Mouse (Mus musculus) heart, postnatal 36 days (tissue): ENCODE results near the gene Fcgr1. TPM values are rescaled to one million over a fixed set of nuclear protein-coding genes. Genes with fewer than 3 reads are reported as not detected.
"Not testable (repeated sequence)": the region's sequence is repeated elsewhere in the genome, so short reads cannot be mapped to it uniquely, and the experiment has no call there.

Experiments used
- DNase-seq, 2 experiments: peaks; one replicate each; pipeline ENCODE4 v3.0.0; 2021 to 2022
- intact Hi-C: fragments of 180-260 bp; cut with DNase I; formaldehyde crosslinking; loops from one replicate; pipeline ENCODE4 v1.15.1; 2025
- total RNA-seq, 2 experiments: library from RNA; stranded (reverse); gene quantifications; 2 replicates each; pipeline ENCODE4 v1.2.3; 2021

The Fcgr1 gene
- total RNA-seq, 2 experiments from 2014 or later = 0.47 to 1.4 TPM

DNA sequence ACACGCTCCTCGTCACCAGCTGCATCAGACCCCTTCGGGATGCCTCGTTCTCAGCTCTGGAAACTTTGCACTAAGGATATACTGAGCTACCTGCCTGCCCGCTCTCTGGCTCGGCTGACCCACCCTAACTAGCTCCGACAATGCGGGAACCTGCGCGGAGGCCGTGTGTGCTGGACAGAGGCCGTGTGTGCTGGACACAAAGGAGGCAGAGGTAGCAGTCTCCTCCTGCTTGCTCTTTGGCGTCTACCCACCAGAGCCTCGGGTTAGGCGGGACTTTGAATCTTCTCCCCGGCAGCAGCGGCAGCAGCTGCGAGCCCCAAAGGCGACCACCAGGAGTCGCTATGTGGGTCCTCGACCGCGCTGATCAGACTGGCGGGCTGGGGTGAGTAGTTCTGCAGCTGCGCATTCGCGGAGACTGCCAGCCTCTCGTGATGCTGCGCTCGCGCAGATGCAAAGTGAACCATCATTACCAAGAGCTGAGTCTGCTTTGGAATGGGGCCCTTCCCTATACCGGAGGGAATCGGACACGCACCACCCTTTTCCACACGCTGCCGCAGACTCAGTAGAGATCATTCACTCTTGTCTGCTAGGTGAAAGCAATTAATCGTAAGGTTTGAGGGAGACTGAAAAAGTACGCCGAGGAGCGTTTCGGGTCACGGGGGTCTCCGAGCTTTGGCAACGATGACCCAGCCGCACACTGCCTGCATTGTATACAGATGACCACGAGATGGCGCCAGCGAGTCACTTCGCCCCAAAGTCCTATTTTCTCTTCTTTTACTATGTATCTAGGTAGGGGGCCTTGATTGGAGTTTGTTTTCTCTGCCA is 15.8 kb downstream of the Fcgr1 start:
- intact Hi-C loops = loop anchor here (5.0 kb wide), 1 partner anchor 224 kb away; no protein-coding TSS in a partner anchor
- peak; percentile 88 to 90 for DNase-seq

DNA sequence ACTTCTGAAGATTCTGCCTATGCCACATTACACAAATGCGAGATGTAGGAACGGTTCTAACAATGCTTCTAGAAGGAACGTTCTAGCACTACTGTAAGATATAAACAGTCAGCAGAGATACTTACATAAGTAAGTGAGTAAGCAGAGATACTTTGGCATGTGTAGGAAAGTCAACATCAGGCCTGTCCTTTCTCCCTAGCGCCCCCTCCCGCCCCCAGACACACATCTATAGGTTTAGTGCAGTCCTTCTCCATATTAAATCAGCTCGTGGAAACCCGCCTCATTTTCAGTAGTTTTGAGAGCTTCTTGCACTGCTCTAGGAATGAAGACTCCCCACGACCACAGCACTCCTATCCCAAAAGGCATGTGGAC is 16.4 kb downstream of the Fcgr1 start:
- intact Hi-C loops = loop anchor here (5.0 kb wide), 1 partner anchor 225 kb away; no protein-coding TSS in a partner anchor
- no peak for DNase-seq

DNA sequence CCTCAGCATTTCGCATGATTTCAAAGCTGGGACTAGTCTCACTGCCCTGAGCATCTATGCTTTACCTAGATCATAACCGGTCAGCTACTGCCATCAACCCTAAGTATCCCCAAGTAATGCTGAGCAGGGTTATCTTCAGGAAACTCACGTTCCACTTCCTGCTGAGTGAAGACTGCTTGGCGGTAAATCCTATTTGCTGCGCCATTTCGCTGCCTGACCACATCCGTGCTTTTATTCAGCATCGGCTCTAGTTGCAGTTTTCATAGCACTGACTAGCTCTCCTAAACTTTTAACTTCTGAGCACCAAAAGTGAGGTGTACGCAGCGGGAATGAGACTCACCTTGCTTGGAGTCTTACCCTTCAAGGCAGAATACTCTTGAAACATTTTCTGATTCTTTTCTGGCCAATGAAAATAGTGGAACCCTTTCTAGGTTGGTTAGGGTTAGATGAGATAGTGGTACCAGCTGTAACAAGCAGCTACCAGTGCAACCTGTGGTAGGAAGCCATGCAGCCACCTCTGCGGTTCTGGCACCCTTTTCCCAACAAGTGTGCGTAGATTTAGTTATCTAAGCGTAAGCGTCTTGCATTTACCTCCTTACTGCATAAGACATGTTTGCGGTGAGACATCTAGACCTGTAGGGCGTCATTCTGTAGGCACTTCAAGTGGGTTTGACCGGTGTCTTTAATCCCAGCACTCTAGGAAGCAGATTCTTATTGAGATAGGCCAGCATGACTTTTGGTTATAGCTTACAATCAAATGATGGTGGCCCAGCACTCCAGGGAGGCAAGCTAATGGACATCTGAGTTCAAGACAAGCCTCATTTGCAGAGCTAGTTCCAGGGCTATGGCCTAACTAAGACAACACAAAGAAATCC is 19.9 kb downstream of the Fcgr1 start:
- DNase-seq = no peak
- intact Hi-C loops = no loop called here

DNA sequence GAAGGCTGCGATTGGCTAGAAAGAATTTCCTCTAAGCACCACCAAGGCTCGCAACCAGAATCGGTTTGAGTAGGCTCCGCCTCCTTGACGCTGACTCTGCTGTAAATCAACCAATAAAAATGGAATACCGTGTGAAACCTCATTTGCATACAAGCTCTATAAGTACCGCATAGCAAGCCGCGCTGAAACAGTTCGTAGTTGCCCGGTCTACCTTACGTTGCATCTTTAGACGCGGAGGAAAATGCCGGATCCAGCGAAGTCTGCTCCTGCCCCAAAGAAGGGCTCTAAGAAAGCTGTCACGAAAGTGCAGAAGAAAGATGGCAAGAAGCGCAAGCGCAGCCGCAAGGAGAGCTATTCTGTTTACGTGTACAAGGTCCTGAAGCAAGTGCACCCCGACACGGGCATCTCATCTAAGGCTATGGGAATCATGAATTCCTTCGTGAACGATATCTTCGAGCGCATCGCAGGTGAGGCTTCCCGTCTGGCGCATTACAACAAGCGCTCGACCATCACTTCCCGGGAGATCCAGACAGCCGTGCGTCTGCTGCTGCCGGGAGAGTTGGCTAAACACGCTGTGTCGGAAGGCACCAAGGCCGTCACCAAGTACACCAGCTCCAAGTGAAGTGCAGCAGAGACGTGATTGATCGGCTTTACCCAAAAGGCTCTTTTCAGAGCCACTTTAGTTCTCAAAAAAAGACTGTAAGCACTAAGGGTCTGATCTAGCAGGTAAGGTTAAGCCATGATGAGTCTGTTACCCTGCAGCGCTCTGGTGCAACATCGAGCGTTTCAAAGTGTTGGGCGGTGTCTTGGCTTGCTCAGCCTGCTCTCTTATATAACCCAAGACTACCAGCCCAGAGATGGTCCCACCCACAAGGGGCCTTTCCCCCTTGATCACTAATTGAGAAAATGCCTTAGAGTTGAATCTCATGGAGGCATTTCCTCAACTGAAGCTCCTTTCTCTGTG is 24.0 kb downstream of the Fcgr1 start, which contains the start of gene Hist2h2bb:
Hist2h2bb (plus strand) TSS at position 242 of the 964 bp plus-strand sequence.
- intact Hi-C loops = no loop called here
- DNase-seq = peak; percentile 90

DNA sequence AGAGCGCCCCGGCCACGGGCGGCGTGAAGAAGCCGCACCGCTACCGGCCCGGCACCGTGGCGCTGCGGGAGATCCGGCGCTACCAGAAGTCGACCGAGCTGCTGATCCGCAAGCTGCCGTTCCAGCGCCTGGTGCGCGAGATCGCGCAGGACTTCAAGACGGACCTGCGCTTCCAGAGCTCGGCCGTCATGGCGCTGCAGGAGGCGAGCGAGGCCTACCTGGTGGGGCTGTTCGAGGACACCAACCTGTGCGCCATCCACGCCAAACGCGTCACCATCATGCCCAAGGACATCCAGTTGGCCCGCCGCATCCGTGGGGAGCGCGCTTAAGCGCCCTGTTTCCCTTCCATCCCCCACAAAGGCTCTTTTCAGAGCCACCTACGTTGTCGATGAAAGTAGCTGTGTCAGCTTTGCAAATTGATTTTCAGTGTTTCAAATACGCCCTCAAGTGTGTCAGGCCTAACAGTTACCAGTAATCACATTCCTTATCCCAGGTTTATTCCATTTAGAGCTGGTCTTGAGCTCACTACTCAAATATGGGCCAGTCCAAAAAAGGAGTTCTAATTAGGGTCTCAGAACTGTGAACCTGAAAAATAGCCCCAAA is 24.9 kb downstream of the Fcgr1 start:
- DNase-seq = peak; percentile 26 to 52
- intact Hi-C loops = not testable (repeated sequence)

DNA sequence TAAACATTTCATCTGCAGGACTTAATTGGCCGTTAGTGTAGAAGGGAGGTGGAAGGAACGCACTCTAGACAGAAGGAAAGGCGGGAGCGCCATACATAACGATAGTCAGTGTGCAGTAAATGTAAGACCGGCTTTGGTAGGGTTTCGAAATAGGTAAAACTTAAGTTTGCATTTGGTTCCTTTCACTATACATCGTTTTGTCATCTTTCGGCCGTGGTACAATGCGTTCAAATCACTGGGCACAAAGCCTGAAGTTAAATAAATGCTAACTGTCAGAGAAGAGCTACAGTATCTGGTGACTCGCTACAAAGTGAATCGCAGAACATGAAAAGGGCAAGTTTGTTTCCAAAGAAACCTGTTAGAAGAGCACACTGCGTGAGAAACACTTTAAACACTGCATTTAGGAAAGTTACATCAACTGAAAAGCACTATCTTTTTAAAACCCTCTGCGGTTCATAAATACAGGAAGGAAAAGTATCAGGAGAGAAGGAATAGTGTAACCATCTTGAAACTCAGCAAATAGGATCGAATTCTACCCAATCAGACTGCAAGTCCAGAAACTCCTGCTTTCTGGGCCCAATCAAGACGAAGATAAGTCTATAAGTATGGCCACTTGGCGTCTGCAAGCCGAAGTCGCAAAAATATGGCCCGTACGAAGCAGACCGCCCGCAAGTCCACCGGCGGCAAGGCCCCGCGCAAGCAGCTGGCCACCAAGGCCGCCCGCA is 25.6 kb downstream of the Fcgr1 start, which contains the start of gene Hist2h3b:
Hist2h3b (plus strand) TSS at position 604 of the 725 bp plus-strand sequence.
- intact Hi-C loops = no loop called here

DNA sequence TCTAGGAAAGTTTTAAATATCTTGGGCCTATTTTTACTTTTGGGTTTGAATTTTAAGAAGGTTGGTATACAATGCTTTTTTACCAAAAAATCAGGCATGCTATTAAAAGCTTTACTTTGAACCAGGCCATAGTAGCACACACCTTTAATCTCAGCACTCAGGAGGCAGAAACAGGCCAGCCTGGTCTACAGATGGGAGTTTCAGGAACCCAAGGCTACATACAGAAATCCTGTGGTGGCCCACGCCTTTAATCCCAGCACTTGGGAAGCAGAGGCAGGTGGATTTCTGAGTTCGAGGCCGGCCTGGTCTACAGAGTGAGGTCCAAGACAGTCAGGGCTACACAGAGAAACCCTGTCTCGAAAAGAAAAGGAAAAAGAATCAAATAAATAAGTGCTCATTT is 26.2 kb downstream of the Fcgr1 start:
- no peak for DNase-seq
- intact Hi-C loops = no loop called here

More for the DNA sequence above, 25.6 kb downstream of the Fcgr1 start, which contains the start of gene Hist2h3b:
- DNase-seq = peak; percentile 82 to 83

DNA sequence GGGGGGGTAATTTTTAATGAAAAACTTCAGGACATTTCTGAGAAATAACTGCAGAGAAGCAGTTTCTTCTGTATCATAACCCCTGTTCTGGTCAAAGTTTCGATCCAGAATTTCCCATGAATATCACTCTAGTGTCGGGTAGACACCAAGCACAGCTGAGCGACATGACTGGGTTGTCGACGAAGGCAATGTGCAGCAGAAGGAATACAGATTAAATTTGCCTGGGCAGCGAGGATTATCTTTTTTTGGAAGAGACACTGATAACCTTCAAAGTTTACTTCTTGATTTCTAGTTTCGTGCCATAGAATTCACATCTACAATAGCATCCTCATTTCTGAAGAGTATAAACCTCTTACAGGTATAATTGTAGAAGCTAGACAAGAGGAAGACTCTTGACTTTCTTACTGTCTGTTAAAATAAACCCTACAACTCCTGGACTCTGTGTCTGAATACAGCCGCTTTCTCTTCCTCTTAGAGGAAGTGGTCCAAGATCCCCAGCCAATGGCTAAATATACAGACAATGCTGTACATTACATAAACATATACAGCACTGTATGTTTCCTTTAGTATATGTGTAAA is 27.5 kb downstream of the Fcgr1 start:
- intact Hi-C loops = no loop called here
- DNase-seq = no peak

DNA sequence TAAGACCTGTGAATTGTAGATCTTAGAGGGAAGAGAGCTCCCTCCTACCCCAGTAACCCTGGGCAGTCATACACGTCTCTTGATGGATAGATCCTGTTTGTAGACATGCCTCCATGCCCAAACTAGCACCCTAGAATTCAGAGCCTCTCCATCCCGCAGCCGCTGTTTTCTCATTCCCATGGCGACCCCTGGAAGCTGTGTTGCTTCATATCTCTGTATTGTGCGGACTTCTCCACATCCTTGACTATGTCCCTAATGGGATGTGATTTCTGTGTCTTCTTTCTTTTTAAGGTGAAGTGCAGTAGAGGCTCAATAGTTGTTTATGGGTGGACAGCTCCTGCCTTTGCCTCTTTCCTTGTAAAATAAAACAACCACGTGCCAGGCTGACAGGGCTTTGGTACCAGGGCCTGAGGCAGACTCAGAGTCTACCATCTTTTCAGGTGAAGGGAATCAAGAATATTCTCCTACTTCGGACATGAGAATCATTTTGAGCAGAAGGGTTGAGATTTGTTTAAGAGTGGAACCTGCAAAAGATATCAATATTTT is 29.3 kb downstream of the Fcgr1 start:
- intact Hi-C loops = no loop called here
- DNase-seq = no peak

DNA sequence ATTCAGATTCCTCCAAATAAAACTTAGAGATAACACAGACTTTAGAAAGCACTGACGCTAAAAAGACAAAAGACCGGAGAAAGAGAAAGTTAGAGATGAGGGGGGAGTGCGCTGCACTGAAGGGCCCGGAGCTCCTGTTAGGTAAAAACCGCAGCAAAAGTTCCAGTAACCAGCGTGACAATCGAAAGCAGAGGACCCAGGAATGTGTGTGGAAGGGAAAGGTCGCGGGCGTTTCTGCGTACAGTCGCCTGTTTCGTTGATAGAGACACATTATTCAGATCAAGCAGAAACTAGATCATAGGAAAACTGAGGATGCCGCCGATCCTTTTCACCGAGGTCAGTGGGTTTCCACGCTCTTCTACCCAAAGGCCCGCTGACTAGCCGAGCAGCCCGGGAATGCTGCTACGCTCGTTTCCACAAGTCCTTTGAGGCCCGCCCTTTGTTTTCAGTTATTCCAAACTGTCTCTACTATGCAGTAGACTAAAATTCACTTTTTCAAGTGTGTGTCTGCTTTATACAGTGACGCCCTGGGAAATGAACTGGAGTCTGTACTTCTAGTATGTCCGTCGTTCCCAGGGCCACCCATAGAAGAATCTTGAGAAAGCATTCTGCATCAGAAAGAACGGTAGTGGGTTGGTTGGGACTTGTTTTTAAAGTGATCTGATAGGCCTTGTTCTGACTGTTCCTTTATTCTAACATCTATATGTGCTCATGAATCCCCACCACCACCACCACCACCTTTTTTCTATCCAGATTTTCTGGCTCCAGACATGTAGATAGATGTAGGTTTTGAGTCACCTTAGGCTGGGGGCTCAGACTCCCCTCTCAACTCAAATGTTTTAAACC is 30.0 kb downstream of the Fcgr1 start:
- intact Hi-C loops = loop anchor here (2.0 kb wide), 2 partner anchors 21 to 43 kb away; partner anchors contain the start of genes Hist2h2ac and Hist2h2be
- DNase-seq = peak; percentile 59 to 75

DNA sequence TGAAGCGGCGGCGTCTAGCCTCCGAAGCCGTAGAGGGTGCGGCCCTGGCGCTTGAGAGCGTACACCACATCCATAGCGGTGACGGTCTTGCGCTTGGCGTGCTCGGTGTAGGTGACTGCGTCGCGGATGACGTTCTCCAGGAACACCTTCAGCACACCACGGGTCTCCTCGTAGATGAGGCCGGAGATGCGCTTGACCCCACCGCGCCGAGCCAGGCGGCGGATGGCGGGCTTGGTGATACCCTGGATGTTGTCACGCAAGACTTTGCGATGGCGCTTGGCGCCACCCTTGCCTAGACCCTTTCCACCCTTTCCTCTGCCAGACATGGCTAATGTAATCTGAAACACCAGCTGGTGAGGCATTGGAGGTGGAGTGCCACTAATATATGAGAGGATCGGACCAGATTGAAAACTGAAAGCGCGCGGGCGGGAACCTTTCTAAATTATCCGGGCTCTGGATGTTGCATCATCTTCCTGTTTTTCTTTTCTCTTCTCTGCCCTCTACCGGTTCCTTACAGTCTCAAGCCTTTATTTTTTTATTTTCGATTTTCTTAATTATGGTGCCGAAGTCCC is 30.7 kb downstream of the Fcgr1 start, which contains the start of gene Hist2h4:
Hist2h4 (minus strand) TSS at position 333 of the 572 bp plus-strand sequence.
- DNase-seq = peak; percentile 95 to 97
- intact Hi-C loops = loop anchor here (2.0 kb wide), 2 partner anchors 20 to 42 kb away; partner anchors contain the start of genes Hist2h2ac and Hist2h2be

DNA sequence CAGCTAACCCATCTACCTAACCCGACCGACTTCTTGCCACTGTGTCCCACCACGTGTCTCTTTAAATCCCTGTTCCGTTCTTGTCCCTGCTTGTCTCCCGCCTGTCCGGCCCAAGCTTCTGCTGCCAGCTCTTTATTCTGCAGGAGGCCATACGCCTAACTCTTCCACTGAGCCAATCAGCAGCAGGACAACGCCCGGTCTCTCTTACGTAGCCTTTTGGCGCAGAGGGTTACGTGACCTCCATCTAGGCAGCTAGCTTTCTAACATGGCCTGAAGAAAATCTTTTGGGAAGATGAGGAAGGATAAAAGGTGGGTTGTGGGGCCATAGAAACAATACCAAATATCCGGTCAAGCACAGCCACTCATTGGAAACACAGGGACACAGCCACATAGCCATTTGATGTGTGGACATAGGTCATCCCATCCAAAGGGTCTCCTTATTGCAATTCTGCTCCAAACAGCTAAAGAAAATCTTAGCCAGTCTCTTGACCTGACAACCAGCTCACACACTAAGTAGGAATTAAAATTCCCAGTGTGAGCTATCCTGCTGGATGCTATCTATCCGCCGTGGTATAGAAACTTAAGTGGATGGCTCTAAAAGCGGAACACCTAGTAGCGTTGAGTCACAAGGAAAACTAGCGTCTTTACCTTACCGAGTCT is 31.4 kb downstream of the Fcgr1 start:
- intact Hi-C loops = loop anchor here (2.0 kb wide), 2 partner anchors 20 to 42 kb away; partner anchors contain the start of genes Hist2h2ac and Hist2h2be
- DNase-seq = peak; percentile 83 to 85

DNA sequence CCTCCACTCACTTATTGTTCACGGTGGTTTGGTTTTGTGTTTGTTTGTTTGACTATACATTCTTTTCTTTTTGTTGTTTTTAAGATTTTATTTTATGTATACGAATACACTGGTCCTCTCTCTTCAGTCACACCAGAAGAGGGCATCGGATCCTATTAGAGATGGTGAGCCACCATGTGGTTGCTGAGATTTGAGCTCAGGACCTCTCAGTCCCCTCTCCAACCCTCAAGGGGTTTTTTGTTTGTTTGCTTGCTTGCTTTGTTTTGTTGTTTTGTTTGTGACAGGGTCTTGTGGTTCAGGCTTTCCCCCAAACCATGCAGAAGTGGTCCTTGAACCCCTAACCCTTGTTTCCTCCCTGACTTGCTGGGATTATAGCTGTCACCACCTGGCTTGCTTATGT is 32.1 kb downstream of the Fcgr1 start:
- no peak for DNase-seq
- intact Hi-C loops = loop anchor here (2.0 kb wide), 2 partner anchors 19 to 41 kb away; partner anchors contain the start of genes Hist2h2ac and Hist2h2be

DNA sequence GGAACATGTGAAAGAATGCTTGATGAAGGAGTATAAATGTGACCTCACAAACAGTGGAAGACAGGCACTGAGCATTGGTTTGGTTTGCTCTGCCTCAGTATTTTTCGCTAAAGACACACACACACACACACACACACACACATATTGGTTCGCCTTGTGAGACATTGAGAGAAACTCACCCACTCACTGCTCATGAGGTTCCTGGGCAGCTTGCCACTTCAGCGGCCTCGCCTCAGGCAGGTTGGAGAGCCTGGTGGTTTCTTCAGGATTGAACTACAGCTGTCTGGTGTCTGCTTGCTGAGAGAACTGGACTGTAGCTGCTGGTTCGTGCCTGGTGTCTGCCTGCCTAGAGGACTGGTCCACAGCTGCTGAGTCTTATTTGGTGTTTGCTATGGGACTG is 33.5 kb downstream of the Fcgr1 start:
- intact Hi-C loops = no loop called here
- no peak for DNase-seq

DNA sequence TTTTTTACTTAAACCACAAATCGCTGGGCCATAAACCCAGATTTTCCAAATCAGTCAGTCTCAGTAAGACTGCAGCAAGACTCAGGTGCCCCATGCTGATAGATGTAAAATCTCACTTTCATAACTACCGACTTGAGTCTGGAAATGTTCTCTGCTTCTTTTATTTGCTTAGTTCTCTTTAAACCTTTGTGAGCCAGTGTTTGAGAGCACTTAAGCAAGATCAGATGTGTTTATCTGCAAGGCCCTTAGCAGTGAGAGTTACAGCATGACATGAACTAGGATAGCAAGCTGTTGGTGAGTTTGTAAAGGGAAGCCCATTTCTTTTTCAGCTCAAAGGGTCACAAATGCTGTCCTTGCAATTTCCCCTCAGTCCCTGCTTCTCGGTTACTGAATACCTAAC is 36.6 kb downstream of the Fcgr1 start:
- intact Hi-C loops = no loop called here
- no peak for DNase-seq
